Mouse (Mus musculus): ENCODE measurements at regions not wholly inside any gene's neighbourhood (a gene's known extent, or its start where the extent isn't known, plus 50 kb on each side); places are given as distances from the start of the nearest gene placed in this dataset.

DNA sequence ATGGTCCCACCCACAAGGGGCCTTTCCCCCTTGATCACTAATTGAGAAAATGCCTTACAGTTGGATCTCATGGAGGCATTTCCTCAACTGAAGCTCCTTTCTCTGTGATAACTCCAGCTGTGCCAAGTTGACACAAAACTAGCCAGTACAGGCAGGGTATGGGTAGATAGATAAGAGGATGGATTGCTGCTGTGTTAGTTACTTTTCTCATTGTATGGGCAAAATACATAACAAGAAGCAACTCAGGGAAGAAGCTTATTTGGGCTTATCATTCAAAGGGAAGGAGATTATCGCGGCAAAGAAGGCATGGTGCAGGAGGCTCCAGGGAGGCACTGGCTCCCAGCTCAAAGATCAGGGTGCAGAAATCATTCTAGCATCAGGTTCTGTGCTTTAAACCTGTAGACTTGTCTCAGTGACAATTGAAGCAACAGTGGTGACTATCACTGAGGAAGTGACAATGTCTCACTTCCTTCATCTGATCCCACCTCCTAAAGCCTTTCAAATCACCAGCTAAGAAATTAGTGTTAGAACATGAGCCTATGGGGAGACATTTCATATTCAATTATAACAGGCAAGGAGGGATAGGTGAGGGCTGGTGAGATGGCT is 83.8 kb downstream of the 1810010D01Rik start:
- ATAC-seq (ENCODE audit: low FRiP score, low TSS enrichment) (no peak), DNase-seq (ENCODE audit: low spot score) (no peak)
- Histone ChIP-seq H3K27me3 (ENCODE audit: control insufficient read depth, insufficient read depth, low read length) (no peaks in the 10 kb centered on the region), H3K9me3 (ENCODE audit: control insufficient read depth, low read length) (no peaks in the 10 kb centered on the region), H3K4me3 (ENCODE audit: low read depth, low read length) (no peak overlapping the region), H3K36me3 (ENCODE audit: control insufficient read depth, insufficient read depth, low read length) (no peaks in the 10 kb centered on the region), H3K27ac (replicated peaks) (no peak overlapping the region), H3K9ac (ENCODE audit: low read length) (no peak overlapping the region), H3K4me2 (replicated peaks; ENCODE audit: low read depth) (no peak overlapping the region), H3K4me1 (replicated peaks; ENCODE audit: control insufficient read depth, insufficient read depth) (no peaks in the 10 kb centered on the region; the same call in 1 of the 2 replicates)
- TF ChIP-seq CTCF (IDR thresholded peaks at IDR 0.05; ENCODE audit: low read depth) (no peak), EP300 (optimal IDR thresholded peaks at IDR 0.05) (no peak)
- WGBS, result 94% methylated on average over 2 of the region's 2 CpGs

- TF ChIP-seq EP300 (optimal IDR thresholded peaks at IDR 0.05) (no peak), CTCF (IDR thresholded peaks at IDR 0.05; ENCODE audit: low read depth) (no peak)
Measured at GRCm38 (mm10) chr7:145122471-145122870, 85.4 kb downstream of the 1810010D01Rik start.

GRCm38 (mm10) chr7:145118406-145118805 is 89.5 kb downstream of the 1810010D01Rik start:
- Histone ChIP-seq H3K36me3 (ENCODE audit: control insufficient read depth, insufficient read depth, low read length) (no peaks in the 10 kb centered on the region), H3K4me3 (ENCODE audit: low read depth, low read length) (no peak overlapping the region), H3K9ac (ENCODE audit: low read length) (no peak overlapping the region), H3K4me1 (replicated peaks; ENCODE audit: control insufficient read depth, insufficient read depth) (no peaks in the 10 kb centered on the region), H3K27me3 (ENCODE audit: control insufficient read depth, insufficient read depth, low read length) (no peaks in the 10 kb centered on the region), H3K27ac (replicated peaks) (no peak overlapping the region), H3K9me3 (ENCODE audit: control insufficient read depth, low read length) (no peaks in the 10 kb centered on the region), H3K4me2 (replicated peaks; ENCODE audit: low read depth) (no peak overlapping the region)
- DNase-seq (ENCODE audit: low spot score) (no peak), ATAC-seq (ENCODE audit: low FRiP score, low TSS enrichment) (no peak)
- TF ChIP-seq EP300 (optimal IDR thresholded peaks at IDR 0.05) (no peak), CTCF (IDR thresholded peaks at IDR 0.05; ENCODE audit: low read depth) (no peak)
- WGBS, result 64% methylated on average over 4 of the region's 4 CpGs

More at GRCm38 (mm10) chr7:145122471-145122870, 85.4 kb downstream of the 1810010D01Rik start:
- DNase-seq (ENCODE audit: low spot score), result no peak
- no peaks in the 10 kb centered on the region for H3K27me3 ChIP-seq (ENCODE audit: control insufficient read depth, insufficient read depth, low read length)
- no peak for ATAC-seq (ENCODE audit: low FRiP score, low TSS enrichment)
- H3K9me3 ChIP-seq (ENCODE audit: control insufficient read depth, low read length), result no peaks in the 10 kb centered on the region
- H3K4me3 ChIP-seq (ENCODE audit: low read depth, low read length), result no peak overlapping the region
- H3K27ac ChIP-seq (replicated peaks), result no peak overlapping the region
- no peaks in the 10 kb centered on the region; the same call in 1 of the 2 replicates for H3K4me1 ChIP-seq (replicated peaks; ENCODE audit: control insufficient read depth, insufficient read depth)
- no peaks in the 10 kb centered on the region for H3K36me3 ChIP-seq (ENCODE audit: control insufficient read depth, insufficient read depth, low read length)
- 91% methylated on average over 2 of the region's 2 CpGs for WGBS
- H3K9ac ChIP-seq (ENCODE audit: low read length), result no peak overlapping the region
- H3K4me2 ChIP-seq (replicated peaks; ENCODE audit: low read depth), result no peak overlapping the region

GRCm38 (mm10) chr7:145114660-145115059 is 93.3 kb downstream of the 1810010D01Rik start:
- H3K4me3 ChIP-seq (ENCODE audit: low read depth, low read length), result no peak overlapping the region
- H3K9ac ChIP-seq (ENCODE audit: low read length), result no peak overlapping the region
- no peak for DNase-seq (ENCODE audit: low spot score)
- H3K27ac ChIP-seq (replicated peaks), result no peak overlapping the region
- WGBS, result 73% methylated on average over 2 of the region's 2 CpGs
- ATAC-seq (ENCODE audit: low FRiP score, low TSS enrichment), result no peak
- no peaks in the 10 kb centered on the region for H3K36me3 ChIP-seq (ENCODE audit: control insufficient read depth, insufficient read depth, low read length)
- no peaks in the 10 kb centered on the region for H3K27me3 ChIP-seq (ENCODE audit: control insufficient read depth, insufficient read depth, low read length)
- no peak for TF ChIP-seq EP300 (optimal IDR thresholded peaks at IDR 0.05)
- TF ChIP-seq CTCF (IDR thresholded peaks at IDR 0.05; ENCODE audit: low read depth), result peak; percentile 71
- no peaks in the 10 kb centered on the region for H3K9me3 ChIP-seq (ENCODE audit: control insufficient read depth, low read length)
- H3K4me2 ChIP-seq (replicated peaks; ENCODE audit: low read depth), result no peak overlapping the region
- peaks cover 4% of the 10 kb centered on the region; the same call in 1 of the 2 replicates for H3K4me1 ChIP-seq (replicated peaks; ENCODE audit: control insufficient read depth, insufficient read depth)

GRCm38 (mm10) chr7:145114145-145114544 is 93.8 kb downstream of the 1810010D01Rik start:
- no peak for ATAC-seq (ENCODE audit: low FRiP score, low TSS enrichment)
- TF ChIP-seq CTCF (IDR thresholded peaks at IDR 0.05; ENCODE audit: low read depth) (peak; percentile 46), EP300 (optimal IDR thresholded peaks at IDR 0.05) (no peak)
- DNase-seq (ENCODE audit: low spot score), result no peak
- WGBS, result 64% methylated on average over 2 of the region's 2 CpGs
- Histone ChIP-seq H3K36me3 (ENCODE audit: control insufficient read depth, insufficient read depth, low read length) (no peaks in the 10 kb centered on the region), H3K27me3 (ENCODE audit: control insufficient read depth, insufficient read depth, low read length) (no peaks in the 10 kb centered on the region), H3K4me3 (ENCODE audit: low read depth, low read length) (no peak overlapping the region), H3K27ac (replicated peaks) (no peak overlapping the region), H3K4me2 (replicated peaks; ENCODE audit: low read depth) (no peak overlapping the region), H3K9me3 (ENCODE audit: control insufficient read depth, low read length) (no peaks in the 10 kb centered on the region), H3K9ac (ENCODE audit: low read length) (no peak overlapping the region), H3K4me1 (replicated peaks; ENCODE audit: control insufficient read depth, insufficient read depth) (peaks cover 4% of the 10 kb centered on the region; the same call in 1 of the 2 replicates)

DNA sequence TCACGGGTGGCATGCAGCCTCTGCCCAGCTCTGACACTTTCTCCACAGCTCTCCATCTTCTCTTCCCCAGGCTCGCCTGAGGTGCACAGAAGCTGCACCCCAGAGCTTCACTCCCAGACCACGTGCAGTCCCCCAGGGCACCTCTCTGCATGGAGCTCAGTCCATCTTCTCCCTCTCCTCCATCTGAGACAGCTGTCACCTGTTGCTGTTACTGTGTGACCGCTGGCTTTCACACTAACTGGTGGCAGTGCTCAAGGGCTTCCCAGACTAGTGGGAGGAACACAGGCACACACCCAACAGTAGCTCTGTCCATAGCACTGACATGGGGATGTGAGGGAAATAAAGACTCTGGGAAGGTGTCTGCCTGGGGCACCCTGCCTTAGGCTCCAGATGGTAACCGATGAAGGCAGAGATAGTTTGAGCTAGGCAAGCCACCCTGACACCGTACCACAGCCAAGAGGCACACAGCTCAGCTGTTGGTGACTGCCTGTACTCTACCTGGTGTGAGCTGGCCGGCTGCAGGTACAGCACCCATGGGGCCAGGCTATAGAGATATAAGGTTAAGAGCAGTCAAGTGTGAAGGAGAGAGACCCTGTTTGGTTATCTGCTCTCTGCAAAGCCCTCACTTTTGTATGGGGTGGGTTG is 94.9 kb downstream of the 1810010D01Rik start:
- no peak overlapping the region; the same call in 1 of the 2 replicates for H3K9ac ChIP-seq (ENCODE audit: low read length)
- 86% methylated on average over 7 of the region's 7 CpGs for WGBS
- no peak overlapping the region for H3K4me3 ChIP-seq (ENCODE audit: low read depth, low read length)
- no peak overlapping the region for H3K4me2 ChIP-seq (replicated peaks; ENCODE audit: low read depth)
- ATAC-seq (ENCODE audit: low FRiP score, low TSS enrichment), result no peak
- no peaks in the 10 kb centered on the region for H3K36me3 ChIP-seq (ENCODE audit: control insufficient read depth, insufficient read depth, low read length)
- H3K27me3 ChIP-seq (ENCODE audit: control insufficient read depth, insufficient read depth, low read length), result no peaks in the 10 kb centered on the region
- no peaks in the 10 kb centered on the region for H3K9me3 ChIP-seq (ENCODE audit: control insufficient read depth, low read length)
- TF ChIP-seq CTCF (IDR thresholded peaks at IDR 0.05; ENCODE audit: low read depth) (no peak), EP300 (optimal IDR thresholded peaks at IDR 0.05) (no peak)
- peaks cover 4% of the 10 kb centered on the region; the same call in 1 of the 2 replicates for H3K4me1 ChIP-seq (replicated peaks; ENCODE audit: control insufficient read depth, insufficient read depth)
- no peak for DNase-seq (ENCODE audit: low spot score)
- H3K27ac ChIP-seq (replicated peaks), result no peak overlapping the region; the same call in 1 of the 2 replicates

All from stomach, postnatal 0 days (tissue).